Mouse (Mus musculus) heart, postnatal 36 days (tissue): Measurements from ENCODE around the gene Rps10. TPM values are rescaled to one million over a fixed set of nuclear protein-coding genes. Genes with fewer than 3 reads are reported as not detected.

ENCODE experiments used
- DNase-seq, 2 experiments: peaks; one replicate each; pipeline ENCODE4 v3.0.0; 2021 to 2022
- intact Hi-C: fragments of 180-260 bp; cut with DNase I; formaldehyde crosslinking; loops from one replicate; pipeline ENCODE4 v1.15.1; 2025
- total RNA-seq, 2 experiments: library from RNA; stranded (reverse); gene quantifications; 2 replicates each; pipeline ENCODE4 v1.2.3; 2021

Rps10 gene
- total RNA-seq, 2 experiments from 2014 or later = 533 to 572 TPM

DNA sequence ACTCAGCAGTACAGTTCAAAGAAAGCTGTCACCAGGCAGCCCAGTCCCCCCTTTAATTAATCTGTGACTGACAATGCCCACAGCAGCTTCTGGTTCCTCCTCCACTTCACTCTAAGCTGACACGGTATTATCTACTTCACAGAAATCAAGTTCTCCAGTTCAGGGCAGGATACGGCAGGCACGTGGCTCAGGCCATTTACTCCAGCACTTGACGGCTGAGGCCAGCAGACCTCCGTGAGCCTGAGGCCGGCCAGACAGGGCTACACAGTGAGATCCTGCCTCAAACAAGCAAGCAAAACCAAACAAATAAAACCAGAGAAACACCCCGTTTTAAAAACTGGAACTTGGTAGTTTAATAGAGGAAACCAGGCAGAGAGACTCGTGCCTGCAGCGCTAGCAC, 49.8 kb downstream of the Rps10 start:
- intact Hi-C loops = loop anchor here (5.0 kb wide), 1 partner anchor 36 kb away; the partner anchor contains the start of gene Nudt3
- no peak for DNase-seq

DNA sequence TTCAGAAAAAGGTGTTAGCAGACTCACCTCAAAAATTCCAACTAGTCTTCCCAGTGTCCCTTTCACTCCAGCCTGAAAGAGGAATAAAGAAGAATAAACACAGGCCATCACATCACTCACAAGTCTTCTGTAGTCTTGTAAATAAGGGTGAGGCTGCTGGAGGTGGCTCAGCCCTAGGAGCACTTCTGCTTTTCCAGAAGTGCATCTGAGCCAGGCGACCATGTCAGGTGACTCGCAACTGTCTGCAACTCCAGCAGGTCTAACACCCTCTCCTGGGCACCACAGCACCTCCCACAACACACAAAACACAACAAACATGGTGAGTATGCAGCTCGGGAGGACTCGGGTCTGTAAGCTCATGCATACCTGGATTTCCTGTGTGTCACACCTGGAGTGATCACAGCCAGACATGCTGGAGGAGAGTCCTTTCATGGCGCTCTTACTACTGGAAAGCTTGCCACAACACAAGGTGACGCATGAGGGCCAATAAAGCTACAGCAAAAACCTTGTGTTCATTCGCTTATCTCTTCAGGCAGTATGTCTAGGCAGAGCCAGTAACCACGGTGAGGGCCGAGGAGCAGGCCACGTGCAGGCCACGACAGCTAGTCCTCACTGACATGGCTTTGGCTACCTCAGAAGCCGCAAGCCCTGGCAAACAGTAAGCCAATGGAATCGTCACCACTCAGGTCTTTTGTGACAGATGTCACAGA, 53.1 kb downstream of the Rps10 start:
- intact Hi-C loops = no loop called here

More for the DNA sequence above, 53.1 kb downstream of the Rps10 start:
- no peak for DNase-seq

Other genes starting within 250 kb of the Rps10 start
- gene Grm4, start 115.3 kb downstream of the Rps10 start, total RNA-seq = under 1 TPM; 0.11 to 0.14 TPM
- gene Hmga1, start 80.2 kb downstream of the Rps10 start, total RNA-seq = 10 to 100 TPM; 41.2 to 45.0 TPM
- 10 to 100 TPM in 1 of 2 experiments, 1 to 10 TPM in 1; 7.4 to 10.4 TPM for gene AI413582, start 70.9 kb downstream of the Rps10 start, total RNA-seq
- 100 to 1,000 TPM; 312 to 315 TPM for gene Nudt3, start 13.2 kb downstream of the Rps10 start, total RNA-seq
- gene RPS10-NUDT3, start 1.4 kb downstream of the Rps10 start, total RNA-seq = not detected
- gene Pacsin1, start 18.8 kb upstream of the Rps10 start, total RNA-seq = under 1 TPM in 1 of 2 experiments, not detected in 1; 0.49 TPM
- gene Spdef, start 92.3 kb upstream of the Rps10 start, total RNA-seq = not detected
- 100 to 1,000 TPM; 135 to 140 TPM for gene D17Wsu92e, start 184.0 kb upstream of the Rps10 start, total RNA-seq
- gene Snrpc, start 201.5 kb upstream of the Rps10 start, total RNA-seq = 10 to 100 TPM; 56.8 to 57.4 TPM
- 10 to 100 TPM; 17.1 to 17.9 TPM for gene Uhrf1bp1, start 219.8 kb upstream of the Rps10 start, total RNA-seq